Mouse (Mus musculus) gastrocnemius, adult 8-10 months (tissue): ENCODE measurements around the gene Bbs2. TPM values are rescaled to one million over a fixed set of nuclear protein-coding genes. Genes with fewer than 3 reads are reported as not detected.
A peak's percentile ranks its signal among the peaks of the same experiment; 100 is the strongest.
"Not testable (repeated sequence)": the region's sequence is repeated elsewhere in the genome, so short reads cannot be mapped to it uniquely, and the experiment has no call there.

Source experiments
- DNase-seq, 2 experiments: peaks; one replicate each; pipeline ENCODE4 v3.0.0; 2022; ENCODE audit warnings: low spot score in 2 of 2
- total RNA-seq, 4 experiments: library from RNA; stranded (reverse); gene quantifications; 2 replicates each; pipeline ENCODE4 v1.2.4; 2022

Gene Bbs2
- total RNA-seq: 1 to 10 TPM; 2.5 to 3.9 (median 3.6) TPM

- DNase-seq: peak; percentile 98 to 100
These were observed at the start of gene Bbs2 for GRCm38 (mm10) chr8:94098081-94098974. Bbs2 (minus strand) TSS chr8:94098928.

GRCm38 (mm10) chr8:94148236-94148635, 49.5 kb upstream of the Bbs2 start:
- DNase-seq: no peak

DNA sequence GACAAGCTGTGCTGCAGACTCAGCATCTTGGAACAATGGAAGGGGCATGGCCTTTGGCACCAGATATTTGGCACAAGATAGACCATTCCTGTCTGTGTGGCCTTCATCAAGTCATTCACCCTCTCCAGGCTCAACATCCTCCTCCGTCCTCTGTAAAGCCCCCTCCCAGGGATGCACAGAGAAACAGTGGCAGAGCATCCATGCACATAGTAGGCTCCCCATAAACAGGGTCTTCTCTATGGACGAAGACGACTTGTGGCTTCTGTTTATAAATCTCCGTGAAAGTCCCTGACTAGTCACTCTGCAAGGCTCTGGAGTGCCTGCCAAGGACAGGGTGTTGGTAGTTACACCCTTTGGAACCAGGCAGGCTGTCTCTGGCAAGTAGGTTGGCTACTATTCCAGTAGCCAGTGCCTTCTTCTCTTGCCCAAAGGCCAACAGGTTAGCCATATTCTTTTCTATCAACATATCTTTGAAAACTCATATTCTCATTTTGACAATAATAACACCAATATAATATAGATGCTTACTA, 41.6 kb upstream of the Bbs2 start:
- peak in 1 of 2 experiments; percentile 12 for DNase-seq

DNA sequence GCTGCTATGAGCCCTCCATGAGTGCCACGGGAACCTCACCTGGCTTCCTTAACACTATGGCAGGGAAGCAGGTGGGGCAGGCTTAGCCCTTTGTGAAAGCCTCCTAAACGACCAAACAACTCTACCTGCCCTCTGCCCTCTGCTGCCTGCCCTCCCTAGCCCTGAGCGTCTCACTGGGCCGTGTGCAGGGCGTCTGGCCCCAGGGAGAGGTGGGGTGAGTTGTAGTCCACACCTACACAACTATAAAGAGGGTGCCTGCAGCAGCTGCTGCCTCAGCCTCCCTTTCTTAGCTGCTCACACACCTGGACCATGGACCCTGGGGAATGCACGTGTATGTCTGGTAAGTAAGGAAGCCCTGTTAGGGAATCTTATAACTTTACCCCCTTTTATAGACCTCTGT, 38.2 kb upstream of the Bbs2 start, which contains the start of gene Mt4:
Gene Mt4, plus strand, starts transcription at position 265 of the 400 bp plus-strand sequence.
- no peak for DNase-seq

DNA sequence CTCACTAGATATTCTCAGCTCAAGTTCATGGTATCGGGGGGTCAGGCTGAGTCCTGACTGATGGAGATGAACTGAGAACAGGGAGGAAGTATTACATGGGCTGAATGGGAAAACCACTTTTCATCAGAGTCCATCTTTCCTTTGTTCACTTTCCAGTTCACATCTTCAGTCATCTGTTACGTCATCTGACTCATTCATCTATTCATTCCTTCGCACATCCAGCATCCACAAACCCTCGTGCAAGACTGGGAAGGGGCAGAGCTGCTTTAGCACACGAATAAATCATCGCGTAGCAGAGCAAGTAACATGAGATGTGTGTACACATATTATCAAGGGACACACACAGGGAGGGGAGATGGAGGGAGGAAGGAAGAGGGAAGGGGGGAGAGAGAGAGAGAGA, 37.5 kb upstream of the Bbs2 start:
- DNase-seq: no peak

GRCm38 (mm10) chr8:94135556-94135955, 36.8 kb upstream of the Bbs2 start:
- DNase-seq: no peak

- DNase-seq: not testable (repeated sequence)
These were observed 35.9 kb upstream of the Bbs2 start for GRCm38 (mm10) chr8:94134601-94135000.

- DNase-seq: no peak
These were observed 33.4 kb upstream of the Bbs2 start for GRCm38 (mm10) chr8:94132096-94132495.

GRCm38 (mm10) chr8:94130126-94130525, 31.4 kb upstream of the Bbs2 start:
- DNase-seq: no peak

- DNase-seq: no peak
These were observed 30.5 kb upstream of the Bbs2 start for GRCm38 (mm10) chr8:94129133-94129789.

DNA sequence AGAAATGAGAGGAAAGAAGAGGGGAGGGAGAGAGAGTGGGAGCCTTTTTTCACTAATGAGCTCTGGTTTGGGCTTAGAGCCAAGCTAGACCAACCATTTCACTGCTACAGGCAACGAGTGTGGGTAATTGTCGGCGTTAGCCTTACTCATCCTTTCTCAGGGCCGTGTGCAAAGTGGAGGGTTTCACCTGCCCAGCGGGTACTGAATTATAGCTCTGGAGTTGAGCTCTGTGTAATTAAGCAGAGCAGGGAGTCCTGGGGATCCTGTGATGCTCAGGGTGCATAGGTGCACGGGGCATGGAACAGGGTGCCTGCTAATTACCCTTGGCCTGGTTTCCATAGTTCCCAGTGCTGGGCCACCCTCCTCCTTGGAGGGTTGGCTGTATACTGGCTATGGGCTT, 29.0 kb upstream of the Bbs2 start:
- no peak for DNase-seq

GRCm38 (mm10) chr8:94122711-94123468, 24.2 kb upstream of the Bbs2 start:
- no peak for DNase-seq

DNA sequence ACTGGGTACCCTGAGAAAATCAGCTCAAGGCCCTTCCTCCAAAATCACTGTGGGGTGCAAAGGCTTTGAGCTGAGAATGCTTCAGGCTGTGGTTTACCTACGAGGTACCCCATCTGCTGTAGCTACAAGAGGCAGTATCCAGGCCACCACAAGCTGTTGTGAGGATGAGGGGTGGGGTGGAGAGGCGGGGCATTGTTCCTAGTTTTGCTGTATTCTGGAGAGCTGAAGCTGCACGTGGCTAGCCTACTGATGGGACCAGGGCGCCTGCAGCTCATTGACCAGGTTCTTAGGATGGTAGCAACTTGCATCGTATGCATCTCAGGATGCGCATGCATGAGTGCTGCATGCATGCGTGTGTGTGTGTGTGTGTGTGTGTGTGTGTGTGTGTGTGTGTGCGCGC, 22.9 kb upstream of the Bbs2 start:
- DNase-seq: no peak

DNA sequence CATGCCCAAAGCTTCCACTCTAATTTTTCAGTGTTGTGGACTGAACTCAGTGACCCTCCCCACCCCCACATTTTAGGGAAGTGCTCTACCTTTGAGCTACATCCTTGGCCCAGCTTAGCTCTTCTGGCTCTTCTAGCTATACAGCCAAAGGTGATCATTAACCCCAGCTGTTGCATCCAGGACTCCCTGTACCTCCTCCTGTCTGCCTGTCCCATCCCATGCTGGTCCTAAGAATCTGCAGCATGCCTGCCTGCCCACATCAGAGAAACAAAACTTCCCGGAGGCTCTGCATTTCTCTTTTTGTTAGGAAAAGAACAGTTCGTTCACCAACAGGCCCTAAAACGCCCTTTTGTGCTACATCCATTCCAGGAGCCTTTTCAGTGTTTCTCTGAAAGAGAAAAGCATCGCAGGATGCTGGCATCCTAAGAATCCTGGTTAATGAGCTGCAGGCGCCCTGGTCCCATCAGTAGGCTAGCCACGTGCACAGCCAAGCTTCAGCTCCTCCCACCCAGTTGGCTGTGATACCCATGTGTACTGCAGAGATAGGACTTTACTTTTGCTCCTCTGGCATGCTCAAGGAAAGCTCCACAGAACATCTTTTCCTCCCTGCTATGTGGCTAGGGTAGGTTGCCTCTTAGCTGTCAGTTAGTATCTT, 20.2 kb upstream of the Bbs2 start:
- DNase-seq: no peak

GRCm38 (mm10) chr8:94113972-94114371, 15.2 kb upstream of the Bbs2 start:
- no peak for DNase-seq

- DNase-seq: no peak
These were observed 14.7 kb upstream of the Bbs2 start for GRCm38 (mm10) chr8:94113435-94113834.

DNA sequence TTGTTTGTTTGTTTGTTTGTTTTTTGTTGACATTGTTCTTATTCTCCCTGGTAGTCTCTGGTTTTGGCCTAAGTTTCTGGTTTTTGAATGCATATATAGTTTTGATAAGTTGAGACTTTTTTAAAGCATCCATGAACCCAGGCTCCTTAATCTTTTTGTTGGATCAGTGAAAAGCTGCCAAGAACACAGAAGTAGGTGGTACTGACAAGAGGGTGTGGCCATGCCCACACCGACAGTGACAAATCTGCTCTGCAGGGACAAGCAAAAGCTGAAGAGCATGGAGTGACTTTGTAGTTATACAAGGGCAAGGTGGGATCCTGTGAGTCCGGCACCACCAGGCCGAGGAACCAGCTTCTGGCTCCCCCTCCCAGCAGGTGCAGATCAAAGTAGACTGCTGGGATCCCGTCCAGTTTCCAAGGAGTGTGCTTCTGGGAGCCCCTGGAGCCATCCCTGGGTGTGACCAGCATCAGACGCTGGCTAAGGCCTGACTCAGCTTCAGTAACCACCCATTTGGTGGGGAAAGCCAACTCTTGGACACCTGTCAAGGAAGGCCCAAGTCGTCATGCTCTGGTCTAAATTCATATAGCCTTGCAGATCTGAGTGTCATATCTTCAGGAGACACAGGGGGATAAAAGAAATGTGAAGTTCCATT, 11.9 kb upstream of the Bbs2 start:
- no peak for DNase-seq

- DNase-seq: no peak
These were observed 11.1 kb upstream of the Bbs2 start for GRCm38 (mm10) chr8:94109835-94110234.

- no peak for DNase-seq
These were observed 10.7 kb upstream of the Bbs2 start for GRCm38 (mm10) chr8:94109396-94109795.

- peak in 1 of 2 experiments; percentile 5 for DNase-seq
These were observed 9.1 kb upstream of the Bbs2 start for GRCm38 (mm10) chr8:94107871-94108270.

DNA sequence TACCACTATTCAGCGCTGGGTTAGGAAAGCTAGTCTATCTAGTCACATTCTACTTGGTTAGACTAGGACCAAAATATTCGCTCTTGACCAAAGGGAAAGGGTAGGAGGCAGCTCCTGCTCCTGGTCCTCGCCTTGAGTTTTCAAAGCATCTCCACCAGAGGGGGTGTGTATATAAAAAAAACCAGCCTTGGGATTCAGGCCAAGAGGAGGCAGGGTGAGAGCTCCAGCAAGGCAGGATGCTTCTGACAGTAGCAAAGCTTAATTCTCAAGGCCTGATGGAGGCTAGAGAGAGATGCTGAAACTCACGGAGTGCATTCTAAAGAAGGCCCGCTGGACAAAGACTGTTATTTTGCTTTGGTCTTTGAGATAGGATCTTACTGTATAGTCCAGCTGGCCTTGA, 5.4 kb upstream of the Bbs2 start:
- no peak for DNase-seq
